Mouse (Mus musculus) bone marrow macrophage, adult 2 months (primary cell): ENCODE measurements around the gene Akr1a1. TPM values are rescaled to one million over a fixed set of nuclear protein-coding genes. Genes with fewer than 3 reads are reported as not detected.
A peak's percentile ranks its signal among the peaks of the same experiment; 100 is the strongest.

Experiments
- H3K27ac ChIP-seq: 2 replicates; pipeline ENCODE4 v1.5.1; 2012; ENCODE audit warnings: low read depth, low read length; ENCODE audit not compliant: insufficient read depth
- H3K4me1 ChIP-seq: 2 replicates; pipeline ENCODE4 v1.6.1; 2012; ENCODE audit warnings: low read length; ENCODE audit not compliant: control insufficient read depth, insufficient read depth
- H3K4me3 ChIP-seq: 2 replicates; pipeline ENCODE4 v1.5.1; 2012; ENCODE audit warnings: mild to moderate bottlenecking, low read length, moderate library complexity; ENCODE audit not compliant: insufficient read depth
- CTCF ChIP-seq: IDR thresholded peaks from 2 replicates; pipeline ENCODE4 v1.5.1; 2012; ENCODE audit warnings: low read depth, mild to moderate bottlenecking, low read length, moderate library complexity
- POLR2A ChIP-seq: IDR thresholded peaks from 2 replicates; pipeline ENCODE4 v1.6.1; 2012; ENCODE audit warnings: mild to moderate bottlenecking, low read depth, low read length, borderline replicate concordance
- polyA plus RNA-seq: library from polyadenylated mRNA; stranded (reverse); fragments of >200 nt; gene quantifications from 2 replicates; pipeline ENCODE4 v1.2.4, GENCODE M21; 2012; ENCODE audit not compliant: missing spikeins, insufficient read depth, insufficient read length

Gene Akr1a1
- polyA plus RNA-seq, 1 experiment = 1,749 TPM

- TF ChIP-seq POLR2A = no peak
- TF ChIP-seq CTCF = no peak
- peaks cover 5% of the 10 kb centered on the region for H3K4me1 ChIP-seq
- peak within 1 kb of the TSS; percentile 50 for H3K27ac ChIP-seq
- peak within 1 kb of the TSS; percentile 72 for H3K4me3 ChIP-seq
These were observed 55.1 kb downstream of the Akr1a1 start, which contains the start of gene Ccdc17 for GRCm38 (mm10) chr4:116596379-116596778. Gene Ccdc17 (plus strand): TSS chr4:116596654.

GRCm38 (mm10) chr4:116595793-116596192 is 55.7 kb downstream of the Akr1a1 start:
- H3K4me1 ChIP-seq = peaks cover 5% of the 10 kb centered on the region
- H3K4me3 ChIP-seq = no peak overlapping the region
- H3K27ac ChIP-seq = no peak overlapping the region
- TF ChIP-seq CTCF (no peak), POLR2A (no peak)

Other genes with a start within 250 kb of the Akr1a1 start
- gene Mast2, start 187.5 kb downstream of the Akr1a1 start, polyA plus RNA-seq = 17.5 and 21.9 TPM in 2 replicates
- 3.3 and 3.6 TPM in 2 replicates for gene Ipp, start 144.1 kb downstream of the Akr1a1 start, polyA plus RNA-seq
- 16.7 and 18.5 TPM in 2 replicates for gene Tmem69, start 95.7 kb downstream of the Akr1a1 start, polyA plus RNA-seq
- gene Gpbp1l1, start 94.0 kb downstream of the Akr1a1 start, polyA plus RNA-seq = 59.5 and 64.7 TPM in 2 replicates
- gene Ccdc17, start 55.0 kb downstream of the Akr1a1 start, polyA plus RNA-seq = 5.5 and 6.0 TPM in 2 replicates
- gene Nasp, start 23.7 kb downstream of the Akr1a1 start, polyA plus RNA-seq = 44.2 and 48.6 TPM in 2 replicates
- gene Prdx1, start 33.9 kb upstream of the Akr1a1 start, polyA plus RNA-seq = 2,298 and 2,420 TPM in 2 replicates
- gene Mmachc, start 56.7 kb upstream of the Akr1a1 start, polyA plus RNA-seq = 3.6 and 4.5 TPM in 2 replicates
- gene Ccdc163, start 56.8 kb upstream of the Akr1a1 start, polyA plus RNA-seq = 54.8 and 71.5 TPM in 2 replicates
- 13.2 and 15.2 TPM in 2 replicates for gene Tesk2, start 69.3 kb upstream of the Akr1a1 start, polyA plus RNA-seq
- gene Toe1, start 156.0 kb upstream of the Akr1a1 start, polyA plus RNA-seq = 15.7 and 20.6 TPM in 2 replicates
- 2.0 and 4.9 TPM in 2 replicates for gene Mutyh, start 156.0 kb upstream of the Akr1a1 start, polyA plus RNA-seq
- gene Hpdl, start 170.0 kb upstream of the Akr1a1 start, polyA plus RNA-seq = not detected in 2 replicates
- not detected in 2 replicates for gene Zswim5, start 225.7 kb upstream of the Akr1a1 start, polyA plus RNA-seq